Mouse (Mus musculus): Measurements from ENCODE around the gene Rftn1. TPM values are rescaled to one million over a fixed set of nuclear protein-coding genes. Genes with fewer than 3 reads are reported as not detected.
"Not testable (repeated sequence)": the region's sequence is repeated elsewhere in the genome, so short reads cannot be mapped to it uniquely, and the experiment has no call there.

Rftn1 gene
- polyA plus RNA-seq, 2 experiments = 14.6 to 15.0 TPM

DNA sequence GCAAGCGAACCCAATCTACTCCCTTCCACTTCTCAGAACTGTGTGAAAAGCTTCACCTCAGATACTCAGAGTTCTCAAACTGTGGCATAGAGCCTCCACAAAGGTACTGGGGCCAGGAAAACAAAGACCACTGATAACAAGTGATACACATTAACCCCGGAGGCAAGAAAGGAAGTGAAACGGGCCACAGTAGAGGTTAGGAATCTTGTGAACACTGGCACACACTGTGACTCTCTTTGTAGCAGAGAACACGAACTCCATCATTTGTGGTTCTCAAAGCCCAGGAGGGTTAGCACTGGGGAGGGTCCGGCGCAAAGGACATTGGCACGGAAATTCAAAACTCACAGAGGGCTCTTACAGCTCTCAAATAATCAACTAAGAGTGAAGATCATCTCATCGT, 67.9 kb downstream of the Rftn1 start:
- TF ChIP-seq POLR2A (IDR thresholded peaks at IDR 0.05; ENCODE audit: borderline replicate concordance, extremely low read depth, insufficient read depth, insufficient read length) = no peak
- Histone ChIP-seq H3K4me2 (replicated peaks; ENCODE audit: low read depth, low read length, severe bottlenecking) (no peak overlapping the region), H3K27ac (replicated peaks; ENCODE audit: low read depth, low read length) (no peak overlapping the region), H3K36me3 (ENCODE audit: control insufficient read depth, insufficient read depth, low read length) (no peaks in the 10 kb centered on the region), H3K4me1 (ENCODE audit: control insufficient read depth, insufficient read depth, low read length) (peaks cover 8% of the 10 kb centered on the region; the same call in 1 of the 2 replicates), H3K9me3 (ENCODE audit: control insufficient read depth, low read length) (no peaks in the 10 kb centered on the region), H3K4me3 (replicated peaks; ENCODE audit: low read length) (no peak overlapping the region), H3K9ac (ENCODE audit: low read depth, low read length, severe bottlenecking) (no peak overlapping the region), H3K27me3 (ENCODE audit: control insufficient read depth, insufficient read depth, low read length) (no peaks in the 10 kb centered on the region)
- no peak for DNase-seq (ENCODE audit: low spot score)
- WGBS = 81% methylated on average over 8 of the region's 8 CpGs
- ATAC-seq (ENCODE audit: low FRiP score, low read depth) = no peak

DNA sequence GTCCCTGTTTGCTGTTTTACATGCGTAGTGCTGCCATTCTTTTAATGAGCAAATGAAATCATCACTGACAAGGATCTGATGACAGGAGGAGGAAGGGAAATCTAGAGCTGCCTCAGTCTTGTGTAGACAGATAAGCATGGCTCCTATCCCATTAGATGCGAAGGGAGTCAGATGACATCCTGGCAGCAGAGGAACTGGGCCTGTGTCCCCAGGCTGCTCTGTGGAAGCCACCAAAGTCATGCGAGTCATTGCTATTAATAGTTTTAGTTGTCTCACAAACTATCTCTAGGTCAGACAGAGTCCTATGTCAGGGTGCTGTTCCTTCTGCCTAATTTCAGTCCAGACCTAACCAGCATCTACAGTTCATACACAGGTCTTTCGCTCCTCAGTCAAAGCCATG, 70.4 kb downstream of the Rftn1 start:
- Histone ChIP-seq H3K9ac (ENCODE audit: low read depth, low read length, severe bottlenecking) (no peak overlapping the region), H3K27ac (replicated peaks; ENCODE audit: low read depth, low read length) (no peak overlapping the region), H3K4me3 (replicated peaks; ENCODE audit: low read length) (no peak overlapping the region), H3K4me2 (replicated peaks; ENCODE audit: low read depth, low read length, severe bottlenecking) (no peak overlapping the region), H3K4me1 (ENCODE audit: control insufficient read depth, insufficient read depth, low read length) (peaks cover 5% of the 10 kb centered on the region; the same call in 1 of the 2 replicates), H3K36me3 (ENCODE audit: control insufficient read depth, insufficient read depth, low read length) (no peaks in the 10 kb centered on the region), H3K9me3 (ENCODE audit: control insufficient read depth, low read length) (no peaks in the 10 kb centered on the region), H3K27me3 (ENCODE audit: control insufficient read depth, insufficient read depth, low read length) (no peaks in the 10 kb centered on the region)
- ATAC-seq (ENCODE audit: low FRiP score, low read depth) = no peak
- DNase-seq (ENCODE audit: low spot score) = no peak
- WGBS = 84% methylated on average over 4 of the region's 4 CpGs
- TF ChIP-seq POLR2A (IDR thresholded peaks at IDR 0.05; ENCODE audit: borderline replicate concordance, extremely low read depth, insufficient read depth, insufficient read length) = no peak

DNA sequence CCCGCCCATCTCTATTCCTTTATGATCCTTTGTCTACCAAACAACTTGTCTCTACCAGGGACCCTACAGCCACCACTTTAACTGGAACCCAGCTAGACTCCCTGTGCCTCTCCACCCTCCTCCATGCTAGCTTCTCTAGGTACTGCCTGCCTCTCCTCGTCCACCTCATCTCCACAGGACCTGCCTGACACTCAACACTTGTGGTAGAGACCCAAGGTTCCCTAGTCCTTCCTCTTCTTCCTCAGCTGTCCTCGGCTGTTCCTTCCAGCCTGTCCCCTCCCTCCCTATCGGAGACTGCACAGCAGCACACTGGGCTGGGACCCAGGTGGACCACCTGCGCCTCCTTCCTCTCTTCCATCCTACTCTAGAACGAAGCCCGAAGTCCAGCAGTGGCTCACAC, 73.0 kb downstream of the Rftn1 start:
- Histone ChIP-seq H3K4me3 (replicated peaks; ENCODE audit: low read length) (no peak overlapping the region), H3K4me2 (replicated peaks; ENCODE audit: low read depth, low read length, severe bottlenecking) (no peak overlapping the region), H3K27ac (replicated peaks; ENCODE audit: low read depth, low read length) (no peak overlapping the region), H3K36me3 (ENCODE audit: control insufficient read depth, insufficient read depth, low read length) (no peaks in the 10 kb centered on the region), H3K27me3 (ENCODE audit: control insufficient read depth, insufficient read depth, low read length) (no peaks in the 10 kb centered on the region), H3K9me3 (ENCODE audit: control insufficient read depth, low read length) (no peaks in the 10 kb centered on the region), H3K9ac (ENCODE audit: low read depth, low read length, severe bottlenecking) (no peak overlapping the region), H3K4me1 (ENCODE audit: control insufficient read depth, insufficient read depth, low read length) (no peaks in the 10 kb centered on the region)
- TF ChIP-seq POLR2A (IDR thresholded peaks at IDR 0.05; ENCODE audit: borderline replicate concordance, extremely low read depth, insufficient read depth, insufficient read length) = no peak
- 92% methylated on average over 7 of the region's 7 CpGs for WGBS
- no peak for ATAC-seq (ENCODE audit: low FRiP score, low read depth)
- DNase-seq (ENCODE audit: low spot score) = no peak

DNA sequence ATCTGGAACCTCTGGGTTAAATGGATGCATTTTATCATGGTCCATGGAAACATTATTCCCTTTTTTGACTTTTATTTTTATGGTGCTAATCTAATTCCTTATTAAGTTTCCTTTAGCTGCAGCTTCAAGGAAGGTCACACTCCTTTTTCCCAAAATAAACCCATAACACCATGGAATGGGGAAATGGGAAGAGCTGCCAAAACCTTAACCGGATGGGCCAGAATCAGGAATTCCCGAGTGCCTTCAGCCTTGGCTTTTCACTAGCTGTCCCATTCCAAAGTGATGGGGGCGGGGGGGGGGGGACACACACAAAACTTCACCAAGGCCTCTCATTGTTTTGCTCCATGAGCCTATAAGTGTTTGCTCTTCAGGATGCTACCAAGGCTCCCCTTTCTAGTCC, 73.5 kb downstream of the Rftn1 start:
- ATAC-seq (ENCODE audit: low FRiP score, low read depth) (no peak), DNase-seq (ENCODE audit: low spot score) (peak; percentile 17)
- Histone ChIP-seq H3K36me3 (ENCODE audit: control insufficient read depth, insufficient read depth, low read length) (no peaks in the 10 kb centered on the region), H3K27me3 (ENCODE audit: control insufficient read depth, insufficient read depth, low read length) (no peaks in the 10 kb centered on the region), H3K9me3 (ENCODE audit: control insufficient read depth, low read length) (no peaks in the 10 kb centered on the region), H3K9ac (ENCODE audit: low read depth, low read length, severe bottlenecking) (no peak overlapping the region), H3K27ac (replicated peaks; ENCODE audit: low read depth, low read length) (no peak overlapping the region), H3K4me1 (ENCODE audit: control insufficient read depth, insufficient read depth, low read length) (no peaks in the 10 kb centered on the region), H3K4me3 (replicated peaks; ENCODE audit: low read length) (no peak overlapping the region), H3K4me2 (replicated peaks; ENCODE audit: low read depth, low read length, severe bottlenecking) (no peak overlapping the region)
- no peak for TF ChIP-seq POLR2A (IDR thresholded peaks at IDR 0.05; ENCODE audit: borderline replicate concordance, extremely low read depth, insufficient read depth, insufficient read length)
- 78% methylated on average over 3 of the region's 3 CpGs for WGBS

DNA sequence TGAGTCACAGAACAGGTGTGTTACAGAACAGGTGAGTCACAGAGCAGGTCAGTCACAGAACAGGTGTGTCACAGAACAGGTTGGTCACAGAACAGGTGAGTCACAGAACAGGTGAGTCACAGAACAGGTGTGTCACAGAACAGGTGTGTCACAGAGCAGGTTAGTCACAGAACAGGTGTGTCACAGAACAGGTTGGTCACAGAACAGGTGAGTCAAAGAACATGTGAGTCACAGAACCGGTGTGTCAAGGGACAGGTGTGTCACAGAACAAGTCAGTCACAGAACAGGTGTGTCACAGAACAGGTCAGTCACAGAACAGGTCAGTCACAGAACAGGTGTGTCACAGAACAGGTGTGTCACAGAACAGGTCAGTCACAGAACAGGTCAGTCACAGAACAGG, 74.1 kb downstream of the Rftn1 start:
- WGBS = 87% methylated on average over 1 of the region's 1 CpGs
- not testable (repeated sequence) for H3K4me2 ChIP-seq (replicated peaks; ENCODE audit: low read depth, low read length, severe bottlenecking); H3K9me3 ChIP-seq (ENCODE audit: control insufficient read depth, low read length); ATAC-seq (ENCODE audit: low FRiP score, low read depth); H3K4me1 ChIP-seq (ENCODE audit: control insufficient read depth, insufficient read depth, low read length); H3K27me3 ChIP-seq (ENCODE audit: control insufficient read depth, insufficient read depth, low read length); H3K27ac ChIP-seq (replicated peaks; ENCODE audit: low read depth, low read length); DNase-seq (ENCODE audit: low spot score); H3K36me3 ChIP-seq (ENCODE audit: control insufficient read depth, insufficient read depth, low read length); H3K9ac ChIP-seq (ENCODE audit: low read depth, low read length, severe bottlenecking); H3K4me3 ChIP-seq (replicated peaks; ENCODE audit: low read length)

DNA sequence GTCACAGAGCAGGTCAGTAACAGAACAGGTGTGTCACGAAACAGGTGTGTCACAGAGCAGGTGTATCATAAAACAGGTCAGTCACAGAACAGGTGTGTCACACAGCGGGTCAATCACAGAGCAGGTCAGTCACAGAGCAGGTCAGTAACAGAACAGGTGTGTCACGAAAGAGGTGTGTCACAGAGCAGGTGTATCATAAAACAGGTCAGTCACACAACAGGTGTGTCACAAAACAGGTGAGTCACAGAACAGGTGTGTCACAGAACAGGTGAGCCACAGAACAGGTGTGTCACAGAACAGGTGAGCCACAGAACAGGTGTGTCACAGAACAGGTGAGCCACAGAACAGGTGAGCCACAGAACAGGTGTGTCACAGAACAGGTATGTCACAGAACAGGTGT, 74.8 kb downstream of the Rftn1 start:
- not testable (repeated sequence) for H3K27ac ChIP-seq (replicated peaks; ENCODE audit: low read depth, low read length); H3K4me1 ChIP-seq (ENCODE audit: control insufficient read depth, insufficient read depth, low read length); H3K36me3 ChIP-seq (ENCODE audit: control insufficient read depth, insufficient read depth, low read length); H3K27me3 ChIP-seq (ENCODE audit: control insufficient read depth, insufficient read depth, low read length); ATAC-seq (ENCODE audit: low FRiP score, low read depth); DNase-seq (ENCODE audit: low spot score); H3K9me3 ChIP-seq (ENCODE audit: control insufficient read depth, low read length); H3K4me3 ChIP-seq (replicated peaks; ENCODE audit: low read length); H3K9ac ChIP-seq (ENCODE audit: low read depth, low read length, severe bottlenecking); H3K4me2 ChIP-seq (replicated peaks; ENCODE audit: low read depth, low read length, severe bottlenecking)
- WGBS = 93% methylated on average over 3 of the region's 3 CpGs

Data from limb, embryonic 14.5 days (tissue).